Mouse (Mus musculus): Measurements from ENCODE around the gene Ubald2. TPM values are rescaled to one million over a fixed set of nuclear protein-coding genes. Genes with fewer than 3 reads are reported as not detected.
A peak's percentile ranks its signal among the peaks of the same experiment; 100 is the strongest.
"Not testable (repeated sequence)": the region's sequence is repeated elsewhere in the genome, so short reads cannot be mapped to it uniquely, and the experiment has no call there.

Gene Ubald2
- total RNA-seq, 2 experiments from 2014 or later: 41.8 to 56.5 TPM

DNA sequence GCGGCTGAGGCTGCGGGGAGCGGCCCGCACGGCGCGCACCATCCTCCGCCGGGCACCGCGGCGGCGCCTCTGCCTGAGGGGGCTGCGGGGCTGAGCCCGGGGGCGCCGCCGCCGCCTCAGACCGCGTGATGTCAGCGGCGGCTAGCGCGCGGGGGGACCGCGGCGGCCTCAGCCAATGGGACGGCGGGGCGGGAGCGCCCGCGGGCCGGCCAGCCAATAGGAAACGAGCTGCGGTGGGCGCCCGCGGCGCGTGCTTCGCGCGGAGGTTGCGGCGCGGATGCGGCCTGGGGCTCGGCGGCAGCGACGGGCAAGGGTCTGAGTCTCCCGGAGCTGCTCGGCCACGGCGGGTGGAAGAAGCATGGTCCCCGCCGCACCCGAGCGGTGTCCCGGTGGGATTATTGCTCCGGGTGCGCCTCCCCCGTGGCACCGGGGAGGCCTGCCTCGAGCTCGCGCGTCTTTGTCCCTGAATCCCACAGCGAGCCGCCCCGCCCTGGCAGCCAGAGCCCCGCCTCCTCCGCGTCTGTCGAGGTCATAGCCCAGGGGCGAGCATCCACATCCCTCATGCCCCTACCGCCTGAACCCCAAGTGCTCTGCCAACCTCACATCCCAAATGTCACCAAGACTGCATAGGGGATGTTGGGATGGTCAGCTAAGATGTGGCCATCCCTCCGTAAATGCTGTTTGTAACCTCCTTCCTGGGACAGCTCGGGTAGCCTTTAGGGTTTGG is 20.8 kb upstream of the Ubald2 start, which contains the start of gene Rnf157:
Gene Rnf157 (minus strand): TSS at position 129 of the 727 bp plus-strand sequence.
- DNase-seq: peak; percentile 76 to 79
- intact Hi-C loops (cut with DNase I): no loop called here

DNA sequence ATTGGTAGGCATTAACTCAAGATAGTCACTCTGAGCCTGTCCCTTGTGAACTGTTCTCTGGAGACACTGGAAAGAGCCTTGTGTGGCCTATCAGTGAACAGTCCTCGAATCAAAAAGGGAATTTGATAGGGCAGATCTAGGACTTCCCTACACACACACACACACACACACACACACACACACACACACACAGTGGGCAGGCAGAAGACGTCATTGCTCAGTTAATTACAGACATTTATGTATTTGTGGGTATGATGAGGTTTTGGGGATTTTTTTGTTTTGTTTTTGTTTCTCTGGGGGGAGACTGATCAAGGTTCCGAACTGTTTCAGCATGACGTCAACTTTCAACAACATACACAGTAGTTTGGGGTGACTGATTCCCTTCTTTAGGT is 20.3 kb upstream of the Ubald2 start:
- intact Hi-C loops (cut with DNase I): no loop called here
- no peak for DNase-seq

DNA sequence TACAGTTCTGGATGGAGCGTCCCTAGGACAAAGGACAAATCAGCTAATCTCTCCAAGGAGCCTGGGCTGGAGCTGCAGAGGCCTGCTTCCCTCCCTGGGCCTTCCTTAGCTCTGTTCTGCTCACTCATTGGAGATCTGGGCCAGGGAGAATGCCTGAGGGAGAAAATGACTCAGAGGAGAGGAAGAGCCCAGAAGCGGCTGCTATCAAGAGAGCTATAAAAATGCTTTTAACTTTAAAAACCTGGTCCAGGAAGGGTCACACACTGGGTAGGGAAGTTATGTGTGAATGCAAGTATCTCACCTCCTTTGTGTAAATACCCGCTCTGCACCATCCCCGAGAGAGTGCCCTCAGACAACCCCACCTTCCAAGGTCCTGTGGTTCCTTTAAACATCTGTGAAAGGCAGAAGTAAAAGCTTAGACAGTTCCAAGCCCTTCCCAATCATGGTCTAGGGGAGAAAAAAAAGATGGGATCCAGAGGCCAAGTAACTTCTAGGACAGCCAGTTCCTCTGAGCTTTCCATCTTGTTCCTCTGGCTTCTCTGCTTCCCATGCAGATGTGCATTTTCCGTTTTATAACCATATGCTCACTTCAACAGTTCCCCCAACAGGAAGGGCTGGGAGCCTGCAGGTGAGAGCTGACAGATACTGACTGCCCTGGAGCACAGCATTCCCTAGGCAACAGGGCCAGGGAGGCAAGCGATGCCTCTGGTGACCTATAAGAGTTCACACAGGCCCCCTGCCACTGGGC is 17.5 kb upstream of the Ubald2 start:
- DNase-seq: peak in 1 of 2 experiments; percentile 27
- intact Hi-C loops (cut with DNase I): no loop called here

DNA sequence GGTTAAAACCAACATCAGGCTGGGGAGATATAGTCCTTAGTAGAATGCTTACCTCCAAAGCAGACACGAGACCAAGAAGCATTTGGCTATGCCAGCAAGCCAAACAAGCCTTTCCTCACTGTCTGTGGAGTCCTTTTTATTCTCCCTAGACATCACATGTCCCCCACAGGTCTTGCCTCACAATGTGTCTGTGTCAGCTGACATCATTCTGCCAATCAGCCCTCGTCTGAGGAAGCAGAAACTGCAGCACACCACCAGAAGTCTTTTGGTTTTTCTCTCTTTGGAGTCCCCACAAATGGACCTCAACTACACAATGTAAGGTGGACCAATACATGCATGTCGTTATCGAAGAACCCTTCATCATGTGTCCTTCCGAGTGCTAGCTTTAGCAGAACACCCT is 16.8 kb upstream of the Ubald2 start:
- DNase-seq: no peak
- intact Hi-C loops (cut with DNase I): no loop called here

DNA sequence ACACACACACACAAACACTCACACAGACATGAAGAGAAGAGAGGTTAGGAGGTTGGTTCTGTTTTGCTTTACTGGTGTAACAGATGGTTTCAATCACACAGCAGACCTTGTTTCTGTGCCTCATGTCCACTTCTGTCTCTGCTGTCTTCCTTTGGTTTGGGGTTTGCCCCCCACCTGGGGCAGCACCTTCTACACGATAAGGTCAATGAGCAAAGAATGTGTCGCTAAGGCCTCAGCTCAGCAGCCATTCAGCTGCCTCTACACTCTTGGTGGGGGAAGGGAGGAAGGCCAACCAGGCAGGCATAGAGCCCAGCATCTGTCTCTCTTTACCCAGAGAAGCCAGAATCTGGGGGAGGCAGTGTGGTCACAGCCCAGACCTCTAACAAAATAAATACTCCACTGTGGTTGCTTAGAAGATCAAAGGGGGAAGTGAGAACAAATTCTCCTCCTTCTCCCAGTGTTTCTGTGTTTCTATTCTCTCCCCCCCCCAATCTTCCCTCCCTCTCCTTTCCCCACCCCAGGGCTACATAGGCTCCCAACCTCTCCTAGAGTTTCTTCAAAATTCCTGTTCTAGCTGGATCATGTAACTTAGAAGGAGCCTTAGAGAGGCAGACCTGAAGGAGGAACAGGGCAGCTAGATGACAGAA is 15.6 kb upstream of the Ubald2 start:
- no peak for DNase-seq
- intact Hi-C loops (cut with DNase I): no loop called here

DNA sequence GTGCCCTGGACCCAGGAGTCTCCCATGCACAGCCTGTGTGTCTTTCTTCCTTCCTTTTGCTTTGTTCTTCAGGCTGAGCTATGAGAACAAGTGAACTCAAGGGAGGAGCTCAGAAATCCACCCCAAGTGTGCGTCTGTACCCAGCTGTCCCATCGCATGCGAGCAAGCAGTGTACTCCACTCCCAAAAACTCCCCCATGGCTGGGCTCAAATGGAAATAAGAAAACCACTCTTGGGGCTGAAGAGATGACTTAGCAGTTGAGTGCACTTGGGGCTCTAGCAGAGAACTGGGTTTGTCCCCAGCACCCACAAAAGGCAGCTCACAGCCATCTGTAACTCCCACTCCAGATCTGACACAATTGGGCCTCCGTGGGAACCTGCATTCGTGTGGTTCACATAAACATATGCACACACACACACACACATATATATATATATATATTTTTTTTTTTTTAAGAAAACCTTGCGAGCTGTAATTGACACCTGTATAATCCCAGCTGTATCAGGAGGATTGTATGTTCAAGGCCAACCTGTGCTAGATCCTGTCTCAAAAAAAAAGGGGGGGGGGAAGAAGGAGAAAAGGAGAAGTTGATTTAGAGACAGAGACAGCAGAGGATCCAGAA is 14.9 kb upstream of the Ubald2 start:
- intact Hi-C loops (cut with DNase I): no loop called here

DNA sequence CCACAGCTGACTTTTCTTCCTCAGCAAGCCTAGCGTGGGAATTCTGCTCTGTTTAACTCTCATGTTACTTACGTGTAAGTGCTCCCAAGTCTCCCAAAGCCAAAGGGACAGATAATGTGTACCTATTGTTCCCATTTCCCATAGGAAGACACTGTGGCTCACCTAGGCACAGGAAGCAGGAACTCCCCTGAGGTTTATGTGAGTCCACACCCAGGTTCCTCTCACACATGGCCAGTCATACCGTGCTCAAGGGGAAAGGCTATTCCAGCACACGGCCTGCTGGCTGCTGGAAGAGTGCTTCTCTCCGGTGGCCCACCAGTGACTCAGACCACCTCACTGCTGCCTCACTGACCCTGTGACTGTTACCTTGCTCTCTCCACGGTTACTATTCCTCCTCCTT is 12.8 kb upstream of the Ubald2 start:
- no peak for DNase-seq
- intact Hi-C loops (cut with DNase I): no loop called here

More for the DNA sequence above, 14.9 kb upstream of the Ubald2 start:
- DNase-seq: no peak

DNA sequence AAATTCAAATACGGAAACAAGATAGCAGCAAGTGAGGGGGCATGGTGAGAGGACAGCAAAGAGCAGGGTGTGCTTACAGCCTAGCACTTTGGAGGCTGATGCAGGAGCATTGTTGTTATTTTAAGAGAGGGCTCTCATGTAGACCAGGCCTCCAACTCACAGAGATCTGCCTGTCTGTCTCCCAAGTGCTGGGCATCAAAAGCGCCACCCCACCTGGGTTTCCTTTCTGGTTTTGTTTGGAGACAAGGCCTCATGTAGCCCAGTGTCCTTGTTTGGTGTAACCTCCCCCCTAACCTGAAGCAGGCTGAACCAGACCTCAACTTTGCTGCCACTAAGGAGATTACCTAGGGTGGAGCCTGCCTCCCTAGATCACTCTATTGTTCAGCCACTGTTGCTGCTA is 11.3 kb upstream of the Ubald2 start:
- intact Hi-C loops (cut with DNase I): no loop called here
- DNase-seq: no peak

DNA sequence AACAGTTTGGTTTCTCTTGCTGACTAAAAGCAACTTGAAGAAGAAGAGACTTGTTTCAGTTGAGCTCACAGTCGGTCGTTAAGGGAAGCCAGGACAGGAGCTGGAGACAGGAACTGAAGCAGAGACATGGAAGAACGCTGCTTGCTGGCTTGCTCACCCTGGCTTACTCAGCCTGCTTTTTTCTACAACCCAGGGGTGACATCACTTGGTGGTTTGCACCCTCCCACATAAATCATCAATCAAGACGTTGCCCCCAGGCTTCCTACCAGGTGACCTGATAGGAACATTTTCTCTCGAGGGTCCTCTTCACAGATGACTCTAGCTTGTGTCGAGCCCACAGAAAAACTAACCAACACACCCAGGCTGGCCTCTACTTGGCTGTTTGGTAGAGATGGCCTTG is 10.7 kb upstream of the Ubald2 start:
- intact Hi-C loops (cut with DNase I): no loop called here
- no peak for DNase-seq

DNA sequence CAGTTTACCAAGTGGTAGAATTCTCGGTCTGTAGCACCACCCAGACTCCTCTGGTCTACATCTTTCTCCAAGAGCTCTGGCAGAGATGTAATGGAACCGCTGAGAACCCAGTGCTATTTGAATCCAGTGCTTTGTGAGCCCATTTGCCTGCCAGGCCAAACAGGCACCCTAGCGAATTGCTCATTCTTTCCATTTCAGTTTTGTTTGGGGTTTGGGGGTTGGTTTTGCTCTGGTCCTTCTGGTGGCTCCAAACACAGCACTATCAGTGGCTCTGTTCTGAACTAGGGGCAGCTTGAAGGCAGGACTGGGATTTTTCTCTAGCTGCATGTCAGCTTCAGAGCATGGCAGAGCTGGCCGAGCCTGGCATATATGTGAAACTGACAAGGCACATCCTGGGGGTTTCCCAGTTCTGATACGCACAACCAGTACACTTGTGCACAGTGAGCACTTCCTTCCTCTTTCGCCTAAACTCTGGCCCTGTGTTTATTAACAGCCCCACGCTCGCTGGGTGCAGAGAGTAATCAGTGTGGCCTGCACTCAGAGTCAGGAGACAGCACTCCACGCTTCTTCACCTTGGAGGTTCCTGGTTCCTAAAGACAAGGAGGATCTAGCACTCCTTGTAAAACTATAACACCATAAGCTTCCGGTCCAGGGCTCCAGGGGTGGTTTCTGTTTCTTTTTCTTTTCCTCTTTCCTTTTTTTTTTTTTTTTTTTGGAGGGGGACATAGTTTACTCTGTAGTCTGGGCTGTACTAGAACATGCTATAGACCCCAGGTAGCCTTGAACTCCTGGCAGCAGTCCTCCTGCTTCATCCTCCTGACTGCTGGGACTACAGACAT is 9.9 kb upstream of the Ubald2 start:
- DNase-seq: no peak
- intact Hi-C loops (cut with DNase I): no loop called here

DNA sequence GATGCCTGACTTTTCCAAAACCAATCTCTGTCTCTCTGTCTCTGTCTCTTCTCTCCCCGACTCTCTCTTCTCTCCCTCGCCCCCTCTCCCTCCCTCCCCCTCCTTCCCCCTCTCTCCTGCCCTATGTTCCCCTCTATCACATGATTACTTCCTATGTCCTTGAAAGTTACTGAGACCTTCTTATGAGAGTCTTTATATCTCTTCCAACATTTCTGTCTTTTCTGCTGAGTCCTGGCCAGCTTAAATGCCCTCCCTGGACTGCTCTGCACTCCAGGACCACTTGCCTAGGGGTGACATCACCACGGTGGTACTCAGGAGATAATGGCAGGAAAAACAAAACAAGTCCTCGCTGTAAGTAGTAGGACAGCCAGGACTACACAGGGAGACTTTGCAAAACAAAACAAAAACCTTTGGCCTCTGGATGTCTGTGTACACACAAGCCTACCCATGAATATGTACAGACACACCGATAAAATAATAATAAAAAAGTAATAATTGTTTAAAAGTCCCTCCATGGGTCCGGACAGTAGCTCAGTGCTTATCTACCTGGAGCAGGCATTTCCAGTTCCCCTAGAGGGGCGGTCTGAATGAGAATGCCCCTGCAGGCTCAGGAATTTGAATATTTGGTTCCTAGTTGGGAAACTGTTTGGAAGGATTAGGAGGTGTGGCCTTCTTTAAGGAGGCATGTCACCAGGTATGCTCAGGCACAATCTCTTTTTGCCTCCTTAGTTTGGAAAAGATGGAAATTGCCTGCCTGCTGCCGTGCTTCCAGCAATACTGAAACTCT is 9.1 kb upstream of the Ubald2 start:
- intact Hi-C loops (cut with DNase I): no loop called here
- DNase-seq: no peak

DNA sequence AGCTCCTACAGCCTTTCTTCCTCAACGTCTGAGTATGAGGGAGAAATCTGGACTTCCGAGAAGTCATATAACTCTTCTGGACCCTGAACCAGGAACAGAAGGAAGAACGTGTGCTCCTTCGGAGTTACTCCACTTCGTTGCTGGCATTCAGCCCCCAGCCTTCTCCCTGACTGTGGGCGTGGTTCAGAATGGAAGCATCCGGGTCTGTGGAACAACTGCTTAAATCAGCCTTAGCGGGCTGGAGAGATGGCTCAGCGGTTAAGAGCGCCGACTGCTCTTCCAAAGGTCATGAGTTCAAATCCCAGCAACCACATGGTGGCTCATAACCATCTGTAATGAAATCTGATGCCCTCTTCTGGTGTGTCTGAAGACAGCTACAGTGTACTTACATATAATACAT is 7.6 kb upstream of the Ubald2 start:
- DNase-seq; intact Hi-C loops (cut with DNase I): not testable (repeated sequence)

DNA sequence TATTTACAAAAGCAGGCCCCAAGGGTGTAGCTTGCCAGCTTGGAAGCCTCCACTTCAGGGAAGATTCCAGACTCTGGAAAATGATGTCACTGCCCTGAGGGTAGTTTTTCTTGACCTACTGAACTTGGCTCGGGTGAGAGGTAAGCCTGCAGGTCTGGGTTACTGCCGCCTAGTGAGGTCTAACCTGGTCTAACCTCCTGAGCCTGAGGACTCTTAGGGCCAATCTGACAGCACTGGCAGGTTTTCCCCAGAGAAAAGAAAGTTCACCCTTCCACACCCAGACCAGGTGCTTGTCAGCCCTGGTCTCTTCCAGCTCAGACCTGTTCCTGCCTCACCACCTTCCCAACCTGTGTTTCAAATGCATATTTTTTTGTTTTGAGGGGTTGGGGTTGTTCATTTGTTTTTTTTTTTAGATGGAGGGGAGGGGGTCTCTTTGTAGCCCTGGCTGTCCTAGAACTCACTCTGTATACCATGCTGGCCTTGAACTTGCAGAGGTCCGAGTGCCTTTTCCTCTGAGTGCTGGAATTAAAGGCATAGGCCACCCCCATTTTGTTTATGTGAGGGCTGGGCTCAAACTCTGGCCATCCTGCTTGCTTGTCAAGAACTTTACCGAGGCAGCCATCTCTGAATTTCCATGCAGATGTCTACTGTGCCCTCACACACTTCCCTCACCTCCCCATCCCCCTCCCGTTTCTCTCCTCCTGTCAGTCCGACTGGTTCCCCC is 6.9 kb upstream of the Ubald2 start:
- DNase-seq: no peak
- intact Hi-C loops (cut with DNase I): no loop called here

DNA sequence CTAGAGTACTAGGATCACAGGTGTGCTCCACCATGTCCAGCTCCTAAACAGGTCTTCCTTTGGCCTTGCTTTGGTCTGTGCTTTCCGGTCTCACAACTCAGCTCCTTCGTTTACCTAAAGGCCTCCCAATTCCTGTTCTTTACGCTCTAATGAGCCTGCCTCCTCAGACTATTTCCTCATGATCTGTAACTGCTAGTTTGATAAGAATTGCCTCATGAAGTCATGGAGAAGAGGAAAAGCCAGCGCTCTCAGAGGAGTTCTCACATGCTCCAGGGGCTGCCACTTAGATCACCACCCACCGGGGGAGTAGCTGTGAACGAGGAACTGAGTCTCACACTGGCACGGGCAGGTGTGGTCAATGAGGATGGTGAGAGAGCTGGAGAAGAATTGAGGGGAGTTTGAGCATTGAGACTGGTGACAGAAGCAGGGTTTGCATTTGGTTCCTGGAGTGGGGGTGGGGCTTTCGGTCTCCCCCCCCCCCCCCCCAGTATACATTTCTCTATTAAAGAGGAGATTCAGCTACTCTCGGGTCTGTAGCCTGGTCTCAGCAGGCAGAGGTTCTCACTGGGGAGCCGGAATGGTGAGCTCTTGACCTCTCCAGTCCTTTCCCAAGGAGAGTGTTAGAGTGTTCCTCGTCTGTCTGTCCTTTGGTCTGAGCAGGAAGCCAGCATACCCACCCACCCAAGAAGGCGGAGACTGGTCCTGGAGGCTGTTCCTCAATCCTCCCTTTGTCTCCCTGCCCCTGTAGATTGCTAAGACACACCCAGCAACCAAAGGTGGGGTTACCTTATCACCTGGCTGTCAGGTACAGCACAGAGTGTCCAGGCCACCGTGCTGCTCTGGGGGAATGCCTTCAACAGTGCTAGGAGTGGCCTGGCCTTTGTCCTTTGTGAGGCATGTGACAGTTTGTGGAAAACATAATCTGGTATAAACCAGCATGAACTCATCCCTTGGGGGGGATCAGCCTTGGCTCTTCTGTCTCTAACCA is 4.7 kb upstream of the Ubald2 start:
- intact Hi-C loops (cut with DNase I): no loop called here
- no peak for DNase-seq

DNA sequence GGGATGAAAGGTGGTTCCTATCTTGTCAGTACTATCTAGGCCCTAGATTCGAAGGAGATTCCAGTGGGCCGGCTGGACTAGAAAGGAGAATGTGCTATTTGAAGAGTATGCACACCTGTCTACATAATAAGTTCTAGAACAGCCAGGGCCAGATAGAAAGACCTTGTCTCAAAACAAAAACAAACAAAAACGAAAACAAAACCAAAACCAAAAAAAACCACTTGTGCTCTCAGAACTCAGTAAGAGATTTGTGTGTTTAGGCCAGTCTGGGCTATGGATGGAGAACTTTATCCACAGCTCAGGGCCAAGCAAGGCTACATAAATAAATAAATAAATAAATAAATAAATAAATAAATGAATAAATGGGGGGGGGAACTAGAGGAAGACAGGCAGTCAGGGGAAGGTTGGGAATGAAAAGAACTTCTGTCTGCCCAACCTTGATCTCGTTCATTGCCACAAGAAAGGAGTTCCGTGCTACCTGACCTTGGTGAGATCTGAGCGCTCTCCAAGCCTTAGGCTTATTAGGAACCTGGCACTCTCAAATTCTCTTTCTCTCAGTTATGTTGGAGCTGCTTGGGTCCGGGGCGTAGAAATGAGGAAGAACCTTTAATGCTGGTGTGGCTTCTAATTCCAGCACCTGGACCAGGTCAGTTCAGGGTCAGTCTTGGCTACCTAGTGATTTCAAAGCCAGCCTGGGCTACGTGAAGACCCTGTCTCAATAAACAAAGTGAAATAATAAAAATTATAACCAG is 3.9 kb upstream of the Ubald2 start:
- intact Hi-C loops (cut with DNase I): loop anchor here (5.0 kb wide), 1 partner anchor 33 kb away; no protein-coding TSS in a partner anchor
- no peak for DNase-seq

DNA sequence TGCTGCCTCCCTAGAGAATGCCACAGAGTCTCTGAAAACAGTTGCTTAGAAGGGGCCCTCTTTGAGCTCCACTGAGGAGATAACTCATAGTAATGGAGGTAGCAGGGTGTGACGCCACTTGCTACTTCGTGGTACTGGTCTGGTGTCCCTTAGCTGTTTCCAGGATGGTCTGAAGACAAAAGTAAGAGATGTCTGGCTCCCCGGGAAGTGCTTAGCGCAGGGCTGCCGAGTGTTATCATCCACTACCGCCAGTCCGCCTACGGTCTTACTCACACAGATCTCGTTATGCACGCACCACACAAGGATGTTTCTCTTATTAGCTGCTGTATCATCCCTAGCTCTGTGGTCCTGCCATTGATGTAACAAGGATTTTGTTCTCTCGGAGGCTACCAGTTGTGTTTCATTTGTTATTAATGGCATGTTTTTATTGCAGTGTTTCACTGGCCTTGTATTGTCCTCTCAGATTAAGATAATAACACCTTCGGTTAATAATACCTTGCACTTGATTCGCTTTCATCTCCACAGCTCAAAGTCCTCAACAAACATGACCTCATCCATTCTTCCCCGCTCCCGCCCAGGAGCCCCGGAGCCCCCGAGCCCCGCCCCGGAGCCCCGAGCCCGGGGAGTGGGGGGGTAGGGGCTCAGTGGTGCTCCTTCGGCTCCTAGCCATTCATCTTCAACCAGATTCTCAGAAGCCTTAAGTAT is 3.0 kb upstream of the Ubald2 start:
- no peak for DNase-seq

More for the DNA sequence above, 3.0 kb upstream of the Ubald2 start:
- intact Hi-C loops (cut with DNase I): loop anchor here (5.0 kb wide), 1 partner anchor 34 kb away; no protein-coding TSS in a partner anchor
